Mouse (Mus musculus) CD8-positive naive resting alpha-beta T cell, adult 57 days (primary cell): ENCODE data around the gene Sirpa. TPM values are rescaled to one million over a fixed set of nuclear protein-coding genes. Genes with fewer than 3 reads are reported as not detected.

Experiments used
- total RNA-seq: library from RNA; stranded (reverse); gene quantifications from one replicate; pipeline ENCODE4 v1.2.4, GENCODE M21; 2023

Gene Sirpa
- total RNA-seq, result 6.2 TPM

GRCm38 (mm10) chr2:129592459-129593140 lies at the start of gene Sirpa:
TSS of gene Sirpa (plus strand) at chr2:129592835.

Other genes starting within 250 kb of the Sirpa start
- 9.2 TPM for gene Il1b, start 221.7 kb upstream of the Sirpa start, total RNA-seq
- gene F830045P16Rik, start 56.2 kb upstream of the Sirpa start, total RNA-seq, result not detected
- gene Pdyn, start 107.0 kb downstream of the Sirpa start, total RNA-seq, result not detected
- gene Stk35, start 207.7 kb downstream of the Sirpa start, total RNA-seq, result 13.2 TPM